Mouse (Mus musculus) liver, embryonic 13.5 days (tissue): ENCODE results near the gene Phlda2. TPM values are rescaled to one million over a fixed set of nuclear protein-coding genes. Genes with fewer than 3 reads are reported as not detected.

Experiments
- ATAC-seq: fragments of 200-750 bp; cut with Nextera tagmentation; 2 replicates; pipeline ENCODE4 v1.8.0; 2017; ENCODE audit warnings: low read depth, mild to moderate bottlenecking, moderate number of reproducible peaks, moderate library complexity
- DNase-seq: peaks from one replicate; pipeline ENCODE4 v3.0.0; 2022
- H3K27ac ChIP-seq: fragments of 300-500 bp; sonication (generic); 2 replicates; pipeline ENCODE4 v1.5.1; 2015; ENCODE audit warnings: moderate library complexity, mild to moderate bottlenecking, inconsistent platforms
- H3K27me3 ChIP-seq: fragments of 300-500 bp; sonication (generic); 2 replicates; pipeline ENCODE4 v1.6.1; 2015; ENCODE audit warnings: mild to moderate bottlenecking, inconsistent platforms
- H3K36me3 ChIP-seq: fragments of 300-500 bp; sonication (generic); 2 replicates; pipeline ENCODE4 v1.6.1; 2015; ENCODE audit warnings: mild to moderate bottlenecking, inconsistent platforms
- H3K4me1 ChIP-seq: fragments of 300-500 bp; sonication (generic); replicated peaks from 2 replicates; pipeline ENCODE4 v1.6.1; 2015; ENCODE audit warnings: inconsistent platforms
- H3K4me2 ChIP-seq: fragments of 300-500 bp; sonication (generic); 2 replicates; pipeline ENCODE4 v1.6.1; 2015; ENCODE audit warnings: inconsistent platforms, mild to moderate bottlenecking, moderate library complexity
- H3K4me3 ChIP-seq: fragments of 300-500 bp; sonication (generic); replicated peaks from 2 replicates; pipeline ENCODE4 v1.5.1; 2015; ENCODE audit warnings: mild to moderate bottlenecking, inconsistent platforms
- H3K9ac ChIP-seq: fragments of 300-500 bp; sonication (generic); 2 replicates; pipeline ENCODE4 v1.6.1; 2015; ENCODE audit warnings: mild to moderate bottlenecking, inconsistent platforms
- H3K9me3 ChIP-seq: fragments of 300-500 bp; sonication (generic); replicated peaks from 2 replicates; pipeline ENCODE4 v1.6.1; 2016; ENCODE audit warnings: inconsistent platforms
- WGBS: fragments of 180-500 bp; shearing (Covaris S2); methylation state at CpG from one replicate; pipeline ENCODE4 v1.1.7; 2015; ENCODE audit not compliant: insufficient replicate concordance; 5-methylcytosine and 5-hydroxymethylcytosine counted together
- polyA plus RNA-seq: library from polyadenylated mRNA; unstranded; fragments of >200 nt; fragmentation: Nextera tagmentation; extraction: Ambion mirVana; gene quantifications from 2 replicates; pipeline ENCODE4 v1.2.1, GENCODE M21; 2015

Gene Phlda2
- polyA plus RNA-seq, 1 experiment from 2014 or later, result 23.6 TPM

DNA sequence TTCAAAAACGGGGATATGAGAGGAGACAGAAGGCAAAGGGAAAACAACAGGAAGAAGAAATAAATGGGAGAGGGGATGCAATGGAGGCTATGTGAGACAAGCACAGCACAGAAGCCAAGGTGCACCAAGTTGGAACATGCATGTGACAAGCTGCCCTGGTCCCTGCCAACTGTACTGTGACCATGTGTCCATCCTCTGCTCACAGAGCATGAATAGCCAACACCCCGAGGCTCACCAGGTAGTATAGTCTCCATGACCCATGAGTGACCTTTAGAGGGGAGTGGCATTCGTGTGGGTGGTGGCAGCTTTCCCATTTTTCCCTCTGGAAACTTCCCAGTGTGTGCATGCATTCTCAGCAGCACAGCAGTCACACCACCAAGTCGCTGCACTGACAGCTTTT lies 16.4 kb upstream of the Phlda2 start:
- 72% methylated on average over 4 of the region's 4 CpGs for WGBS
- Histone ChIP-seq H3K9me3 (no peaks in the 10 kb centered on the region), H3K4me1 (no peaks in the 10 kb centered on the region), H3K27me3 (no peaks in the 10 kb centered on the region), H3K36me3 (peaks cover 99% of the 10 kb centered on the region), H3K4me2 (no peak overlapping the region), H3K27ac (no peak overlapping the region), H3K4me3 (no peak overlapping the region), H3K9ac (no peak overlapping the region)
- ATAC-seq, result no peak
- no peak for DNase-seq

DNA sequence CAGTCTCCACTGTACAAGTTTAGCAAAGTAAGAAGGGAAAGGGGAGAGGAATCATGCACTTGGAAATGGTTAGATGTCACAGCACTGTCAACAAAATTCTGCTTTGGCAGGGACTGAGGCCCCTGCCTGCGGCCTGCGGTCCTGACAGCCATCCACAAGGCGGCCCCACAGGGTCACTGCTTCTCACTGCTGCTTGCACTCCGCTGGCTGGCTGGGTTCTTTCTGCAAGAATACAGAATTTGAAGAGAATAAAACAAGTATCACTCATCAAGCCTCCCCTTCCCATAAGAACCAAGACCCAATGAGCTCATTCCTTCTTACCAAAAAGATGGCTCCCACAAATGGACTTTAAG lies 11.4 kb upstream of the Phlda2 start:
- H3K27ac ChIP-seq, result no peak overlapping the region
- H3K4me1 ChIP-seq, result peaks cover 7% of the 10 kb centered on the region; the same call in 1 of the 2 replicates
- no peaks in the 10 kb centered on the region for H3K9me3 ChIP-seq
- peaks cover 64% of the 10 kb centered on the region for H3K36me3 ChIP-seq
- WGBS, result 86% methylated on average over 4 of the region's 4 CpGs
- no peak overlapping the region for H3K9ac ChIP-seq
- H3K4me3 ChIP-seq, result no peak overlapping the region
- ATAC-seq, result no peak
- no peak overlapping the region for H3K4me2 ChIP-seq
- H3K27me3 ChIP-seq, result no peaks in the 10 kb centered on the region
- no peak for DNase-seq

DNA sequence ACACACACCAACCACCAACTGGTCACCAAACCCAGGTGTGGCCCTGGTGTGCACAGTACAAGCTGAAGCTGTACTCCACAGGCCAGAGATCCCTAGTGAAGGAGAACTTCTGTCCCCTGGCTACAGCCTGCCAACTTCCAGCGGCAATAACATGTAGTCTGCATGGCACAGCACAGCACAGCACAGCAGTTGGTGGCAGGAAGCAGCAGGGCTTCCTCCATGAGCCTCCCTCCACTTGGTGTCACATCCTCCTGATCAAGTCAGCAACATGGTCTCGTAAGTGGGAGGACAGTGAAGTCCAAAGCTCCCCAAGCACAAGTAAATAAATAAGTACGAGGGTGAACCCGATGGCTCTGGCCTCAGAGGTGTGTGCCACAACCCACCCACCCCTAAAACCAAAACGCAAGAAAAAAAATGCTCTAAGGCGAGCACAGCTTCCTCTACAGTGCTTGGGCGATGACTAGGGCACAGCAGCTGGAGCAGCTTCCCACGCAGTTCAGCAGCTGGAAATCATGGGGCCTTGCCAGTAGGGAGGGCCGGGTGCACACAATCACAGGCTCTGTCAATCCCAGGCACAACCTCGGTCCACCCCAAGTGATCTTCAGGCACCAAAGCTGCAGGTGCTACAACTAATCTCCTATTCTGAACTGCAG lies 10.9 kb upstream of the Phlda2 start:
- H3K36me3 ChIP-seq, result peaks cover 59% of the 10 kb centered on the region
- no peak overlapping the region for H3K9ac ChIP-seq
- H3K9me3 ChIP-seq, result no peaks in the 10 kb centered on the region
- 72% methylated on average over 10 of the region's 10 CpGs for WGBS
- no peak overlapping the region for H3K27ac ChIP-seq
- no peaks in the 10 kb centered on the region for H3K27me3 ChIP-seq
- no peak overlapping the region for H3K4me3 ChIP-seq
- ATAC-seq (no peak), DNase-seq (no peak)
- H3K4me1 ChIP-seq, result peaks cover 7% of the 10 kb centered on the region; the same call in 1 of the 2 replicates
- H3K4me2 ChIP-seq, result no peak overlapping the region

DNA sequence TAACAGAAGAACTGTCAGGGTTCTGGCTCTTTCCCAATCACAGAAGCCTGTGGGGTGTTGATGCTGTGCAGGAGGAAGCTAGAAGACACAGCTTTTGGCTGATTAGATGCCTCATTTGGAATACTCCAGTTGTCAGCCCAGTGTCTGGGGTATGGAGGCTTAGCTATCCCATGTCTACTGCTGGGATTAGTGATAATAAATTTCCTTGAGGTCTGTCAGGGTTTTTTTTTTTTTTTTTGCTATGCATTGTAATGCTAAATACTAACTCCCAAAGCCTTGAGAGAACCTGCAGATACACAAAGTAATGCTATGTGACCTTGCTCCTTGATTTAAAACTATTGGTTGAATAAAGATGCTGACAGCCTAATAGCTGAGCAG lies 8.4 kb upstream of the Phlda2 start:
- DNase-seq (no peak), ATAC-seq (no peak)
- Histone ChIP-seq H3K9ac (no peak overlapping the region), H3K27ac (no peak overlapping the region), H3K27me3 (peaks cover 8% of the 10 kb centered on the region; the same call in 1 of the 2 replicates), H3K9me3 (no peaks in the 10 kb centered on the region), H3K4me3 (no peak overlapping the region), H3K36me3 (peaks cover 34% of the 10 kb centered on the region), H3K4me2 (no peak overlapping the region), H3K4me1 (peaks cover 7% of the 10 kb centered on the region; the same call in 1 of the 2 replicates)

DNA sequence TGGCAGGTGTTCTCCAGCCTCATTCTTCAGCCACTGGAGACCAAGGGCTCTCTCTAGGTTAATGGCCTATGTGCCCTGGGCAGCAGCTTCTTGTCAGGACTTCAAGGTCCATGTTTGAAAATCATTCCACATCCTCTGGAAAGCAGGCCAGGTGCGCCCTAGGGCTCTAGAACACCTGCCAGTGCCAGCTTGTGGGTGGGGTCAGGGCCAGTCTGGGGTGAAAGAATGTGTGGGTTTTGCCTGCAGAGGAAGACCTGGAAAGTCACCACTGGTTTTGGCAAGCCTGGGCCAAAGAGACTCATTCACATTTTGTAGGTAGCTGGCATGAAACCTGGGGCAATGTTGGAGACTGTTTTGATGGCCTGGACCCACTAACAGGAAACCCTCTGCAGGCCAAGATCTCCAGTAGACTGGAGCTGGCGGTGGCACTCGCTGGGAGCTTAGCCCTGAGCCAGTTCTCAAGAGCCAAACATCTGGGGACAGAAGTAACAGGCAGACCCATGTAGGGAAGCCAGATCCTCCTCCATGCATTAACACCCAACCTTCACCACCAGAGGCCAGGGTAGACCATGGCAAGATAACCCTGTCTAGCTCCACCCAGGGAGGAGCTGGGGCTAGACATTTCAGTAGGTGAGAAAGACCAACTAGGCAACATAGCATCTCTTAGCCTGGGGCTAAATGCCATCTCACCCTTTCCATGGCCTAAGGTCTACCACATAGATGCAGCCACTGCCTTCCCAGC lies 7.8 kb upstream of the Phlda2 start:
- no peak overlapping the region for H3K9ac ChIP-seq
- H3K4me2 ChIP-seq, result no peak overlapping the region
- H3K4me3 ChIP-seq, result no peak overlapping the region
- WGBS, result 72% methylated on average over 3 of the region's 3 CpGs
- no peak overlapping the region for H3K27ac ChIP-seq
- ATAC-seq (no peak), DNase-seq (no peak)
- peaks cover 28% of the 10 kb centered on the region for H3K36me3 ChIP-seq
- H3K4me1 ChIP-seq, result peaks cover 7% of the 10 kb centered on the region; the same call in 1 of the 2 replicates
- peaks cover 10% of the 10 kb centered on the region; the same call in 1 of the 2 replicates for H3K27me3 ChIP-seq
- no peaks in the 10 kb centered on the region for H3K9me3 ChIP-seq

DNA sequence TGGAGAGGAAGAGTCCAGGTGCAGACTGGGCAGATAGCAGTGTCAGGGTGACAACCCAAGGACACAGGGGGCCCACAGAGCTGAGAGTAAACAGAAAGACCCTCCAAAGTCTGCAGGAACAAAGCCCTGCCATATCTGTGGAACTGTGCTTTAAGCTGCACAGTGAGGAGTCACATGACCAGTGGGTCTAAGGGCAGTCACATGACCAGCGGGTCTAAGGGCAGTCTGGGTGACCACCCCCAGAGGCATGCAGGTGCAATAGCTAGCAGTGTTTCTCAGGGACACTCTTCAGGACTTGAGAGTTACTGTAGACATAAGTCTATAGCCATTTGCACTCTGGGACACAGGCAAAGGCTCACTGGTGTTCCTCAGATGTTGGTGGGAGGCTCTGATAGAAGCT lies 6.6 kb upstream of the Phlda2 start:
- H3K9ac ChIP-seq, result no peak overlapping the region
- peaks cover 19% of the 10 kb centered on the region for H3K27me3 ChIP-seq
- H3K9me3 ChIP-seq, result no peaks in the 10 kb centered on the region
- H3K4me1 ChIP-seq, result peaks cover 7% of the 10 kb centered on the region; the same call in 1 of the 2 replicates
- H3K4me2 ChIP-seq, result no peak overlapping the region
- no peak overlapping the region for H3K4me3 ChIP-seq
- DNase-seq, result no peak
- H3K27ac ChIP-seq, result no peak overlapping the region
- ATAC-seq, result no peak
- H3K36me3 ChIP-seq, result peaks cover 16% of the 10 kb centered on the region
- 44% methylated on average over 1 of the region's 1 CpGs for WGBS

DNA sequence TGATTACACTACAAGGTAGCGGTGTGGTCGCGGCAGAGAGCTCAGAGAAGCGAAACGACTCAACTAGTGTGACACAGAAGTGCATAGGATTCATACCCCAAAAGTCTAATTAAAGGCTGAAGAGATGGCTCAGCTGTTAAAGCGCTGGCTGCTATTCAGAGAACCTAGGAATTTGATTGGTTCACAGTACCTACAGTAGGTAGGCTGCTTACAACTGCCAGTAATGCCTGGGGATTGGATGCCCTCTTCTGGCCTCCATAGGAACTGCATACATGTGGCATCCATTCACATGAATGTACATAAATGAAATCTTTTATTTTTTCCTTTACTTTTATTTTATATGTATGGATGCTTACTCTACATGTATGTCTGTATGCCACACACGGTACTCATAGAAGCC lies 3.7 kb upstream of the Phlda2 start:
- Histone ChIP-seq H3K4me2 (no peak overlapping the region), H3K9me3 (no peaks in the 10 kb centered on the region), H3K27me3 (peaks cover 47% of the 10 kb centered on the region), H3K36me3 (no peaks in the 10 kb centered on the region), H3K4me1 (peaks cover 19% of the 10 kb centered on the region), H3K27ac (no peak overlapping the region), H3K4me3 (no peak overlapping the region), H3K9ac (no peak overlapping the region)
- DNase-seq, result peak; percentile 38
- WGBS, result 25% methylated on average over 7 of the region's 7 CpGs
- ATAC-seq, result no peak

DNA sequence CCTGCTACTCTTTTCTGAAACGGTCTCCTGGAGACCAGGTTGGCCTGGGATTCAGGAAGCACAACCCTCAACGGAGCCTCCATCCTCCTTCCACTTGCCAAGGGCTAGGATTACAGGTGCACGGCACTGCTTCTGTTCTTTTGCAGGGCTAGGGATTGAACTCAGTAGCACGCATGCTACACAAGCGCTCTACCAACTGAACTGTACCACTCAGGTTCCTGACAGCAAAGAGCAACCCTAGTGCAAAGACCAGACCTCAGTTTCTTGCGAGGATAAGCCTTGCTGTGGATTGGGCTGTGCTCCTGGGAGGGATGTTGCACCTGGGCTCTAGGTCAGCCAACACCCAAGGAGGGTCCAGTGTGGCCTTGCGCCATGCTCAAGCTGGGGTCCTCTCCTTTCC lies 3.3 kb upstream of the Phlda2 start:
- WGBS, result 55% methylated on average over 7 of the region's 7 CpGs

DNA sequence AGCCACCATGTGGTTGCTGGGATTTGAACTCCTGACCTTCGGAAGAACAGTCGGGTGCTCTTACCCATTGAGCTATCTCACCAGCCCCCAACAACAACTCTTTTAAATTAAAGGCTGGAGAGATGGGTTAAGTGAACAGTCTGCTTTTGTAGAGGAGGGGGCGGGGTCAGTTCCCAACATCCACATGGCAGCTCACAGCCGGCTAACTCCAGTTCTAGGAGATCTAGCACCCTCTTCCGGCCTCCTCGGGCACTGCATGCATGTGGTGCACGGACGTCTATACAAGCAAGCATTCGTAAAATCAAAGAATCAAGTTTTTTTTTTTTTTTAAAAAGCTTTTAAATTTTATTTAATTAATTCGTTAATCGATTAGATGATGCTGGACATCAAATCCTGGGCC lies 2.9 kb upstream of the Phlda2 start:
- H3K9ac ChIP-seq, result no peak overlapping the region
- no peak overlapping the region for H3K27ac ChIP-seq
- no peak for ATAC-seq
- 20% methylated on average over 11 of the region's 11 CpGs for WGBS
- DNase-seq, result peak; percentile 59
- peaks cover 17% of the 10 kb centered on the region for H3K4me1 ChIP-seq
- no peaks in the 10 kb centered on the region for H3K9me3 ChIP-seq
- H3K4me3 ChIP-seq, result no peak overlapping the region
- H3K4me2 ChIP-seq, result no peak overlapping the region
- H3K27me3 ChIP-seq, result peaks cover 56% of the 10 kb centered on the region
- H3K36me3 ChIP-seq, result no peaks in the 10 kb centered on the region

More for the DNA sequence above, 3.3 kb upstream of the Phlda2 start:
- H3K9me3 ChIP-seq, result no peaks in the 10 kb centered on the region
- DNase-seq, result no peak
- no peak overlapping the region for H3K27ac ChIP-seq
- no peak overlapping the region for H3K4me3 ChIP-seq
- peaks cover 52% of the 10 kb centered on the region for H3K27me3 ChIP-seq
- ATAC-seq, result no peak
- H3K4me1 ChIP-seq, result peaks cover 21% of the 10 kb centered on the region
- no peaks in the 10 kb centered on the region for H3K36me3 ChIP-seq
- H3K9ac ChIP-seq, result no peak overlapping the region
- no peak overlapping the region for H3K4me2 ChIP-seq

DNA sequence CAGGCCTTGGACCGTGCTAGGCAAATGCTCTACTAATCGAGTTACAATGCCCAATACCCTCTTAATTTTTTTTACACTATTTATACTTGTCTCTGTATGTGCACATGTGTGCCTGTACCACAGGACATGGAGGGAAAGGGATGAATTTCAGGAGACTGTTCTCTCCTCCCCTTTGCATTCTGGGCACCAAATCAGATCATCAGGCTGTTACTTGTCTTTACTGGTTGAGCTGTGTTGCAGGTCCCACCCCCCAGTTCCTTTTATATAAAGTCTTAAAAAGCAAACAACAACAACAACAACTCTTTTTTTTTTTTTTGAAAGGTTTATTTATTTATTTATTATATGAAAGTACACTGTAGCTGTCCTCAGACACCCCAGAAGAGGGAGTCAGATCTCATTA lies 2.5 kb upstream of the Phlda2 start:
- H3K4me2 ChIP-seq, result no peak overlapping the region
- ATAC-seq, result no peak
- H3K27ac ChIP-seq, result no peak overlapping the region
- no peaks in the 10 kb centered on the region for H3K9me3 ChIP-seq
- H3K27me3 ChIP-seq, result peaks cover 60% of the 10 kb centered on the region
- WGBS, result 75% methylated on average over 2 of the region's 2 CpGs
- H3K9ac ChIP-seq, result no peak overlapping the region
- H3K4me1 ChIP-seq, result peaks cover 14% of the 10 kb centered on the region
- no peak overlapping the region for H3K4me3 ChIP-seq
- no peaks in the 10 kb centered on the region for H3K36me3 ChIP-seq
- DNase-seq, result no peak

DNA sequence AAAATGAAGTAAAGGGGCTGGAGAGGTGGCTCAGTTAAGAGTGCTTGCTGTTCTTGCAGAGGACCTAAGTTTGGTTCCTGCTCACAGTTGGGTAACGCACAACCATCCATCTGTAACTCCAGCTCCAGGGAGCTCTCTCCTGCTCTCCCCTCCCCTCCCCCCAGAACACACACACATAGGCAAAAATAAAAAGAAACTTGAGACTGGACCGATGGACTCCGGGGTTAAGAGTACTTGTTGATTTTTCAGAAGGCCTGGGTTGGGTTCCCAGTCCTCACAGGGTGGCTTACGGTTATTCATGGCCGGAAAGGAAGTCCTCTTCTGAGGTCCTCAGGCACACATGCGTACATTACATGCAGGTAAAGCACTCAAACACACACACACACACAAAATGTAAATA lies 976 bp upstream of the Phlda2 start:
- no peak overlapping the region for H3K4me3 ChIP-seq
- no peak for ATAC-seq
- no peaks in the 10 kb centered on the region for H3K36me3 ChIP-seq
- H3K27me3 ChIP-seq, result peaks cover 74% of the 10 kb centered on the region
- DNase-seq, result no peak
- no peak overlapping the region for H3K9ac ChIP-seq
- H3K9me3 ChIP-seq, result no peaks in the 10 kb centered on the region
- WGBS, result 69% methylated on average over 6 of the region's 6 CpGs
- H3K27ac ChIP-seq, result no peak overlapping the region
- H3K4me2 ChIP-seq, result no peak overlapping the region
- peaks cover 14% of the 10 kb centered on the region for H3K4me1 ChIP-seq
